Mouse (Mus musculus) embryonic facial prominence, embryonic 15.5 days (tissue): ENCODE data around the gene Tmem14c. TPM values are rescaled to one million over a fixed set of nuclear protein-coding genes. Genes with fewer than 3 reads are reported as not detected.

Experiments used
- ATAC-seq: fragments of 200-750 bp; cut with Nextera tagmentation; 2 replicates; pipeline ENCODE4 v1.8.0; 2017; ENCODE audit warnings: low read depth, moderate TSS enrichment; ENCODE audit not compliant: insufficient number of reproducible peaks, low FRiP score, low TSS enrichment
- H3K27ac ChIP-seq: fragments of 300-500 bp; sonication (generic); replicated peaks from 2 replicates; pipeline ENCODE4 v1.5.1; 2015; ENCODE audit warnings: mild to moderate bottlenecking, inconsistent platforms
- H3K27me3 ChIP-seq: fragments of 300-500 bp; sonication (generic); 2 replicates; pipeline ENCODE4 v1.6.1; 2015; ENCODE audit warnings: inconsistent platforms
- H3K36me3 ChIP-seq: fragments of 300-500 bp; sonication (generic); 2 replicates; pipeline ENCODE4 v1.6.1; 2015; ENCODE audit warnings: mild to moderate bottlenecking, inconsistent platforms
- H3K4me1 ChIP-seq: fragments of 300-500 bp; sonication (generic); 2 replicates; pipeline ENCODE4 v1.6.1; 2015; ENCODE audit warnings: inconsistent platforms
- H3K4me2 ChIP-seq: fragments of 300-500 bp; sonication (generic); replicated peaks from 2 replicates; pipeline ENCODE4 v1.6.1; 2015; ENCODE audit warnings: mild to moderate bottlenecking, inconsistent platforms
- H3K4me3 ChIP-seq: fragments of 300-500 bp; sonication (generic); replicated peaks from 2 replicates; pipeline ENCODE4 v1.5.1; 2015; ENCODE audit warnings: mild to moderate bottlenecking, inconsistent platforms
- H3K9ac ChIP-seq: fragments of 300-500 bp; sonication (generic); 2 replicates; pipeline ENCODE4 v1.6.1; 2015; ENCODE audit warnings: inconsistent platforms
- H3K9me3 ChIP-seq: fragments of 300-500 bp; sonication (generic); replicated peaks from 2 replicates; pipeline ENCODE4 v1.6.1; 2016; ENCODE audit warnings: inconsistent platforms
- WGBS: fragments of 180-500 bp; shearing (Covaris S2); methylation state at CpG from one replicate; pipeline ENCODE4 v1.1.7; 2015; 5-methylcytosine and 5-hydroxymethylcytosine counted together
- polyA plus RNA-seq: library from polyadenylated mRNA; unstranded; fragments of >200 nt; fragmentation: Nextera tagmentation; extraction: Ambion mirVana; gene quantifications from 2 replicates; pipeline ENCODE4 v1.2.1, GENCODE M21; 2015

Gene Tmem14c
- polyA plus RNA-seq, 1 experiment from 2014 or later: 192 TPM

DNA sequence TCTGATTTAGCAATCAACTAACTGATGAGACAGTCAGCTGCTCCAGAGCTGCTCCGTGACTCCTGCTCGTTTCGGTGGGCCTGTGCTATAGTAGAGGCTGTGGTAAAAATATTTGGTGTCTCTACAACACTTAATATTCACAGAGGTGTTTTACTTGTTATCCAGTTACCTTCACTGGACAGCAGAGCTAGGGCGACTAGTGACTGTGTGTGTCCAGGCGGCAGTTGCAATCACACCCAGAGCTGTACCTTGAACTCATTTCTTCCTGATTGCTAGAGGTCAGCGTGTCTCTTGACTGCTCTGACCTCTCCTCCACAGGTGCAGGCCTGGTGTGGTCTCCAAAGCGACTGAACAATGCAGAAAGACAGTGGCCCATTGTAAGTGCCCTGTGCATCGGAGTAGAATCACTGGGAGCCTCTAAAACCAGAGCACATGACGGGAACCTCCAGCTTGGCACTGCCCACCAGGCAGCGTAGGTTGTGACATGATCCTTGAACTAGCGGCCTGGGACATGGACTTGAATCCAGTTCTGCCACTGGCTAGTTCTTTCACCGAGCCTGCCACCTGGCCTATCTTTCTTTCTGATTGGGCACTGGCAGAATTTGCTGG is 809 bp downstream of the Tmem14c start:
- H3K4me1 ChIP-seq: peaks cover 18% of the 10 kb centered on the region
- H3K36me3 ChIP-seq: peaks cover 57% of the 10 kb centered on the region
- WGBS: 29% methylated on average over 12 of the region's 12 CpGs
- peak overlapping the region; percentile 96 for H3K27ac ChIP-seq
- peak overlapping the region; percentile 61 for H3K4me2 ChIP-seq
- H3K9ac ChIP-seq: peak overlapping the region; percentile 58
- no peaks in the 10 kb centered on the region for H3K9me3 ChIP-seq
- peak overlapping the region; percentile 73 for H3K4me3 ChIP-seq
- no peaks in the 10 kb centered on the region for H3K27me3 ChIP-seq
- no peak for ATAC-seq

DNA sequence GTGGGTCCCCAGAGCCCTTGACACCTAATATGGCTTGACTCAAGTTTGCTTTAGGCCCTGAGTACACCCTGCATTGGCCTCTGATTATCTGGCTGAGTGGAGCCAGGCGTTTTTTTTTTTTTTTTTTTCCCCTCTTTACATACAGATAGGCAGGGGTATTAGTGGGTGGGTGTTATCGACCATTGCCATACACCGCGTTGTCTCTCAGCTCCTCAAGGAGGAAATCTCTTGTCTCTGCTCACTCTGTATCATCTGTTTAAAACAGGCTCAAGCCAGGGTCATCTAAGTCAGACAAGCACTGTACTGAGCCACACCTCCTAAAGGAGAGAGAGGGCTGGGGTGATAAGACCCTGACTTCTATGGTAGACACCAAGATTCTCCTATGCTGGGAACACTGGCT is 1.7 kb downstream of the Tmem14c start:
- Histone ChIP-seq H3K9ac (no peak overlapping the region), H3K4me2 (no peak overlapping the region), H3K27ac (no peak overlapping the region), H3K4me3 (0 out of 2 replicates have a peak overlapping the region, but pooled peaks have one; percentile 73), H3K36me3 (peaks cover 55% of the 10 kb centered on the region), H3K4me1 (peaks cover 18% of the 10 kb centered on the region), H3K27me3 (no peaks in the 10 kb centered on the region), H3K9me3 (no peaks in the 10 kb centered on the region)
- no peak for ATAC-seq
- 87% methylated on average over 4 of the region's 4 CpGs for WGBS

DNA sequence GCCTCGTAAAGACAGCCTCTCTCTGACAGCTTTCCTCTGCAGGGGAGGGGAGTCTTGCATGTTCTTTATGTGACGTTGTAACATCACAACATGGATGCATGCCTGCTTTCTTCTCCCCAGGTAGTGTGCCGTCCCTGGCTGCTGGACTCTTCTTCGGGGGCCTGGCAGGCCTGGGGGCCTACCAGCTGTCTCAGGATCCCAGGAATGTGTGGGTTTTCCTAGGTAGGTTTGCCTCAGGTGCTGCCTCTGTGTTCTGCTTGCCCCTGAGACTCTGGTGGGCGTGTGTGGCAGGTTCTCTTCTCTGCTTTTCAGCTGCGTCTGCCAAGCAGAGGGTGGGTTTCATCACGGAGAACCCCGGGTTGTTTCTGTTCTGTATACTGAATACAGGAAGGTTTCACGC is 2.1 kb downstream of the Tmem14c start:
- ATAC-seq: no peak
- H3K4me1 ChIP-seq: peaks cover 18% of the 10 kb centered on the region
- no peak overlapping the region for H3K27ac ChIP-seq
- H3K36me3 ChIP-seq: peaks cover 54% of the 10 kb centered on the region
- H3K9me3 ChIP-seq: no peaks in the 10 kb centered on the region
- H3K27me3 ChIP-seq: no peaks in the 10 kb centered on the region
- no peak overlapping the region for H3K4me3 ChIP-seq
- no peak overlapping the region for H3K9ac ChIP-seq
- WGBS: 87% methylated on average over 9 of the region's 9 CpGs
- no peak overlapping the region for H3K4me2 ChIP-seq

DNA sequence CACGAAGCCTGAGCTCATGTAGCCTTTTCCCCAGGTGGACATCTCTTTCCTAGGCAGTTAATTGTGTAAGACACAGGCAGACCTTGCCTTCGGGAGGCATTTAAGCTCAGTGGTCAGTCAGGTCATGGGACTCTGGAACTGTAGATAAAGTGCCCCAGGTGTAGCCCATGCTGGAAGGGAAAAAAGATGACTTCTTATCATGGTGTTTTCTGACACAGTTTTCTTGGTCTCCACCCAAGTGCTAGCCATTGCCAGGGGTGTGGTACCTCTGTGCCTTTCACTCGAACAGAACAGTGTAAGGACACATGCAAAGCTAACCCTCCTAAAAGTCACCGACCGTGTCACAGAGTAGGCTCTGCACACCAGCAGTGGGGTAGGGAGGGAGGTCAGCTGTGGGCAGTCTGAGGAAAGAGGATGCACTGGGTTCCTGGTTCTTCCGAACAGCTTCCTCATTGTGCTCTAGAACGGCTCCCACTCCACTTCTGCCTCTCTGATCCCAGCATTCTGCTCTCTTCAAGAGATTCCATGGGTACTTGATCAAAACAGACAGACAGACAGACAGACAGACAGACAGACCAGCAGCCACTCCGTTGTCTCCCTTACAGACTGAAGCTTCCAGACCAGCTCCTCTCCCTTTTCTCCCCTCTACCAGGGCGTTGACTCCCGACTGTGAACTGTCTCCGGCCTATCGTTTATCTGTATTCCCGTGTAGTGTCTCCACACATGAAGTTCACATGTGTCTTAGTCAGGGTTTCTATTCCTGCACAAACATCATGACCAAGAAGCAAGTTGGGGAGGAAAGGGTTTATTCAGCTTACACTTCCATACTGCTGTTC is 2.9 kb downstream of the Tmem14c start:
- Histone ChIP-seq H3K4me3 (no peak overlapping the region), H3K4me2 (no peak overlapping the region), H3K36me3 (peaks cover 57% of the 10 kb centered on the region), H3K9me3 (no peaks in the 10 kb centered on the region), H3K9ac (no peak overlapping the region), H3K4me1 (peaks cover 18% of the 10 kb centered on the region), H3K27ac (no peak overlapping the region), H3K27me3 (no peaks in the 10 kb centered on the region)
- no peak for ATAC-seq
- WGBS: 93% methylated on average over 13 of the region's 13 CpGs

DNA sequence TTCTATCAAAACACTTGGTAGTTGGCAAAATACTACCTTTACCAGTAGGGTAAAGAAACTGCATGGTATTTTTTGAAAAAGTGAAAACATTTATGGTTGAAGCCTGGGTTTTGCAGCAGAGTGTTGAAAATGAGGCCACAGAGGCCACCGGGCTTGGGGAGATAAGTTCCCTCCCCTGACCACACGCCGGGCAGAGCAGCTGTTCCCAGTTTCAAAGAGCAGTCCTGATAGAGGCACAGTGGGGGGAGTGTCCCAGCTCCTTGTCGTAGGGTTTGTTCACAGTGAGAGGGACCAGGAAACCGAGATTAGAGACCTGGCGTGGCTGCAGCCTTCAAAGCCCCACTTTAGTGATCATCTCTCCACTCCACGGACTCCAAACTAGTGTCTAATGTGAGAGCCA is 4.4 kb downstream of the Tmem14c start:
- H3K36me3 ChIP-seq: peaks cover 54% of the 10 kb centered on the region

DNA sequence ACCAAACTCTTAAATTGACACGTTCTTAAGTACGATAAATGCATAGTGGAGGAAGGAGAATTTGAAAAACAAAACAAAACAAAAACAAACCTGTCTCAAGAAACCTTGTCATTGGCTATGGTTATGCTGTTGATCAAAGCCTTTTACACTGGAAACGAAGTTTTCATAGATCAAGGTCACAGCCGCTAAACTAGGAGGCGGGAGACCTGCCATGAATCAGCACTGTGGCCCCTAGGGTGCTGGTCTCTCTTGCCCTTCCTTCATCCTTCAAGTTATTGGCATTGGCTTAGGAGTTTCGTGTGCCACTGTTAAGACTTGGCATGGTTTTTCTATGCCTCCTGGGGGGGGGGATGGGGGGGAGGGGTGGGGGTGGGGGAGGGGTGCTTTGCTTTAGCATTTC is 5.5 kb downstream of the Tmem14c start:
- no peak overlapping the region for H3K4me3 ChIP-seq
- 91% methylated on average over 6 of the region's 6 CpGs for WGBS
- peaks cover 12% of the 10 kb centered on the region for H3K4me1 ChIP-seq
- peaks cover 54% of the 10 kb centered on the region for H3K36me3 ChIP-seq
- no peak overlapping the region for H3K27ac ChIP-seq
- H3K4me2 ChIP-seq: no peak overlapping the region
- H3K27me3 ChIP-seq: no peaks in the 10 kb centered on the region
- ATAC-seq: no peak
- no peak overlapping the region for H3K9ac ChIP-seq
- H3K9me3 ChIP-seq: no peaks in the 10 kb centered on the region

More for the DNA sequence above, 4.4 kb downstream of the Tmem14c start:
- Histone ChIP-seq H3K9ac (no peak overlapping the region), H3K4me1 (peaks cover 15% of the 10 kb centered on the region), H3K9me3 (no peaks in the 10 kb centered on the region), H3K27ac (no peak overlapping the region), H3K27me3 (no peaks in the 10 kb centered on the region), H3K4me3 (no peak overlapping the region), H3K4me2 (no peak overlapping the region)
- ATAC-seq: no peak
- WGBS: 72% methylated on average over 7 of the region's 7 CpGs

DNA sequence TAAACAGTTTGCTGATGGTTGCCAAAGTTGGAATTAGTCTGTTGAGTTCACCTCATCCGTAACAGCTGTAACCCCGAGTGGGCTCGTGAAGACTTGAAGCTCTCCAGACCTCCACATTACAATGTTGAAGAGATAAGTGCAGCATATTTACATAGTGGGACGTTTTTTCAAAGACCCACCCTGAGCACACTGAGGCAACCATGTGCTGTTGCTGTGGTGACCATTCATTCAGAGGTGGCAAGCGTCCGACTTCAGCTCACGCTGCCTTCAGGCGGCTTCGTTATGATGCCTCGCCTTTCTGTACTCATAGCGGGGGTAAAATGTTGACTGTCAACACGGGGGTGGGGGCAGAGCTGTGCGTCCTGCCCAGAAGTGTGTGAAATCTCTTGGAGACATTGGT is 6.0 kb downstream of the Tmem14c start:
- Histone ChIP-seq H3K4me3 (no peak overlapping the region), H3K27me3 (no peaks in the 10 kb centered on the region), H3K36me3 (peaks cover 54% of the 10 kb centered on the region), H3K27ac (no peak overlapping the region), H3K9ac (no peak overlapping the region), H3K4me1 (peaks cover 8% of the 10 kb centered on the region), H3K9me3 (no peaks in the 10 kb centered on the region), H3K4me2 (no peak overlapping the region)
- no peak for ATAC-seq
- 88% methylated on average over 13 of the region's 13 CpGs for WGBS

DNA sequence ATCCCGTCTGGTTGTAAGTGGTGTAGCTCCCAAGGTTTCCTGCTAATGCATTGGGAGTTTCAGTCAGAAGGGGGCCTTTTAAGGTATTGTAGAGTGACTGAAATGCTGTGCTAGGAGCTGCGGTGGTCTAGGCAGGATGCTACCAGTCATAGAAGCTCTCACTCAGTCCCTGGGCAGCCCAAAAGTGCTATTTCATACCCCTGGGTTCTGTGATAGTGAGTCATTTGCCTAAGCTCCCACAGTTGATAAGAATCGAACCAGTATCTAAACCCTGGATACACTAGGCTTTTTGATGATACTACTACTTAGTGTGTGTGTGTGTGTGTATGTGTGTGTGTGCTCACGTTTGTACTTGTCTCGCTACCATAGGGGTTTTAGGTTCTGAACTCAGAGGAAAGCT is 14.0 kb downstream of the Tmem14c start:
- no peak overlapping the region for H3K4me3 ChIP-seq
- no peak overlapping the region for H3K9ac ChIP-seq
- no peaks in the 10 kb centered on the region for H3K36me3 ChIP-seq
- no peak overlapping the region for H3K27ac ChIP-seq
- no peak for ATAC-seq
- no peak overlapping the region for H3K4me2 ChIP-seq
- H3K27me3 ChIP-seq: no peaks in the 10 kb centered on the region
- whole genome bisulfite sequencing: 71% methylated on average over 5 of the region's 5 CpGs
- no peaks in the 10 kb centered on the region for H3K9me3 ChIP-seq
- no peaks in the 10 kb centered on the region for H3K4me1 ChIP-seq

DNA sequence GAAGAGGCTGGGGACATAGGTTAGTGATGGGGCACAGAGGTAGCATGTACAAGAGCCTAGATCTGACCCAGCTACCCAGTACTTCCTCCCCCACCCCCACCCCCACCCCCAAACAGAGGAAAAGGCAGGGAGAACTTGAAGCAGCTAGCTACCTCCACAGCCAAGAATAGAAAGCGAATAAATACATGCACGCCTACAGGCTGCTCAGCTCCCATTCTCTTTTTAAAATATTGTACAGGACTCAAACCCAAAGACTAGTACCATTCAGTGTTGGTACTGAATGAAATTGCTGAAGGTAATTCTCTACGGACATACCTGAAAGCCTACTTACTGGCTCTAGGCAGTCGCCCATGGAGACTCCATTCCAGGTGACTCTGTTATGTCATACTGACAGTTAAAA is 26.4 kb downstream of the Tmem14c start:
- 89% methylated on average over 4 of the region's 4 CpGs for WGBS
- H3K4me2 ChIP-seq: no peak overlapping the region
- H3K4me1 ChIP-seq: no peaks in the 10 kb centered on the region
- ATAC-seq: no peak
- H3K27ac ChIP-seq: no peak overlapping the region
- H3K9me3 ChIP-seq: no peaks in the 10 kb centered on the region
- H3K36me3 ChIP-seq: no peaks in the 10 kb centered on the region
- H3K9ac ChIP-seq: no peak overlapping the region
- no peaks in the 10 kb centered on the region for H3K27me3 ChIP-seq
- no peak overlapping the region for H3K4me3 ChIP-seq

DNA sequence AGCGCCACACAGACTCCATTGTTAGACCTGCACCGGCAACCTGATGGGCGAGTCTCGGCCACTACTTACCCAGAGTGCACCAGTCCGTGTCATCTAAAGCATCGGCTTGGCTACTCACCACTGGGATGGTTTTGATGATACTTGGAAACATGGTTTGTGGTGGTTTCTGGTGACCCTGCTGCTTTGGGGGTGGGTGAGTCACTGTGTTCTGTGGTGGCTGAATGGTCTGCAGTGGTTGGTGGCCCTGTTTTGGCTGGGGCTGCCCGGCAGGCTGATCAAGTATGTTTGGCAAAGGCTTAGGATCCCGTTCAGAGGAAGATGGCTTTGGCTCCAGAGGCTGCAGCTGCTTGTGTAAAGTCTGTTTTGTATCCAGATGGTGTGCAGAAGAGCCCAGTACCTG is 29.8 kb downstream of the Tmem14c start:
- Histone ChIP-seq H3K4me1 (no peaks in the 10 kb centered on the region), H3K27ac (no peak overlapping the region), H3K9ac (no peak overlapping the region), H3K4me2 (no peak overlapping the region), H3K27me3 (no peaks in the 10 kb centered on the region), H3K4me3 (no peak overlapping the region), H3K9me3 (no peaks in the 10 kb centered on the region), H3K36me3 (no peaks in the 10 kb centered on the region)
- WGBS: 89% methylated on average over 8 of the region's 8 CpGs
- ATAC-seq: no peak

DNA sequence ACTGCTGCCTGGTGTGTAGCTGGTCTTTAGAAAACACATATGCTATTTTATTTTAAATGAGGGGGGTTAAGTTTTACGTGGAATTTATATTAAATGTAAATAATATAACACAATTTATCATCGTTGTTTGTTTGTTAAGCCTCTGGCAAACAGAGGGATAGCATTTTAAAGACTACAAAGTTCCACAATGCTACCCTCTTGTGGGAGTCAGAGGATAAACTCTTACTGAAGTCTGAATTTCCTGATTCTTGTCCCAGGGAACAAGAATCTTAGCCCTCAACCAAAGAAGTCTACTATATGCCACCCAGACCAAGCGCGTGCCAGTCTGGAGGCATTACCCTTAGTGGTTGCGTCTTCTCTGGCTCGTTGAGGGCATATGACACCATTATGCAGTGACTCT is 31.2 kb downstream of the Tmem14c start:
- Histone ChIP-seq H3K36me3 (no peaks in the 10 kb centered on the region), H3K4me3 (no peak overlapping the region), H3K4me2 (no peak overlapping the region), H3K4me1 (no peaks in the 10 kb centered on the region), H3K27ac (no peak overlapping the region), H3K9ac (no peak overlapping the region), H3K27me3 (no peaks in the 10 kb centered on the region), H3K9me3 (no peaks in the 10 kb centered on the region)
- ATAC-seq: no peak
- WGBS: 82% methylated on average over 6 of the region's 6 CpGs

DNA sequence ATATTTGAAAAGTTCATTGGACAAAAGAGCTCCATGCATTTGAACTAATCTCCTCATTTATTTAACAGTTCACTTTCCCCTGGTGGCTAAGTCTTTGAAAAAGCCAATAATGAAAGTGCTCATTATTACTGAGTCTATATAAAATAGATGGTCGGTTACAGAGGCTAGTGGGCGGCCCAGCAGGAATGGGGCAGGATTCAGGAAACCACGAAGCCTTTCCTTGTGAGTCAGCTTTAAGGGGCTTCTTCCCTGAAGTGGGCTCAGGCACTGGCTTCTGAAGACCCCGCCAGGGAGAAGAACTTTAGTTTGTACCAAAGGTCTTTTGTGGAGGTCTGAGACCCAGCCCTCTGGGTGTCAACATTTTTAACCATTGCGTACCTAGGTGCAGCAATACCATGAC is 35.9 kb downstream of the Tmem14c start:
- no peaks in the 10 kb centered on the region for H3K9me3 ChIP-seq
- no peak overlapping the region for H3K9ac ChIP-seq
- no peaks in the 10 kb centered on the region for H3K27me3 ChIP-seq
- no peak for ATAC-seq
- 67% methylated on average over 5 of the region's 5 CpGs for WGBS
- H3K4me3 ChIP-seq: no peak overlapping the region
- no peaks in the 10 kb centered on the region for H3K4me1 ChIP-seq
- no peak overlapping the region for H3K27ac ChIP-seq
- H3K4me2 ChIP-seq: no peak overlapping the region
- no peaks in the 10 kb centered on the region for H3K36me3 ChIP-seq
